In genomic region chr11:61930098-61930517, GRCm38 (mm10) we compare ENCODE assay signal across 8 mouse cellular contexts. TPM values are rescaled to one million over a fixed set of nuclear protein-coding genes. Genes with fewer than 3 reads are reported as not detected.
DNase-seq lines count a peak whose midpoint lies in the region; ATAC-seq and TF ChIP-seq lines count a peak whose summit lies in the region.

TSS of gene Akap10 (minus strand) at chr11:61930252.

- H3K36me3 ChIP-seq in heart, embryonic 12.5 days, result peaks cover 8% of the 10 kb centered on the region; the same call in 1 of the 2 replicates
- no peaks in the 10 kb centered on the region for H3K36me3 ChIP-seq in kidney, postnatal 0 days (ENCODE audit: insufficient read depth, low read length)
- no peaks in the 10 kb centered on the region for H3K36me3 ChIP-seq in liver, embryonic 11.5 days (ENCODE audit: control insufficient read depth, insufficient read depth, low read length)
- no peaks in the 10 kb centered on the region for H3K36me3 ChIP-seq in stomach, embryonic 14.5 days (ENCODE audit: control insufficient read depth, insufficient read depth, low read length)

- H3K4me2 ChIP-seq in heart, embryonic 12.5 days, result peak within 1 kb of the TSS; percentile 79
- H3K4me2 ChIP-seq in kidney, postnatal 0 days (ENCODE audit: low read length), result peak within 1 kb of the TSS; percentile 74
- peak within 1 kb of the TSS; percentile 95 for H3K4me2 ChIP-seq in liver, embryonic 11.5 days
- peak within 1 kb of the TSS; percentile 54 for H3K4me2 ChIP-seq in stomach, embryonic 14.5 days (replicated peaks; ENCODE audit: low read depth, low read length)

- under 1% methylated on average over 40 of the region's 43 CpGs for WGBS in heart, embryonic 12.5 days
- WGBS in kidney, postnatal 0 days, result under 1% methylated on average over 43 of the region's 43 CpGs
- WGBS in liver, embryonic 11.5 days, result under 1% methylated on average over 43 of the region's 43 CpGs
- WGBS in stomach, embryonic 14.5 days, result 0% methylated on average over 35 of the region's 43 CpGs

- H3K9me3 ChIP-seq in heart, embryonic 12.5 days (replicated peaks), result no peaks in the 10 kb centered on the region
- H3K9me3 ChIP-seq in kidney, postnatal 0 days (replicated peaks; ENCODE audit: low read length), result no peaks in the 10 kb centered on the region
- no peaks in the 10 kb centered on the region for H3K9me3 ChIP-seq in liver, embryonic 11.5 days (ENCODE audit: control insufficient read depth, low read length)
- H3K9me3 ChIP-seq in stomach, embryonic 14.5 days (ENCODE audit: control insufficient read depth, low read depth, low read length), result no peaks in the 10 kb centered on the region

- peak within 1 kb of the TSS; percentile 96 for H3K27ac ChIP-seq in heart, embryonic 12.5 days (ENCODE audit: poor library complexity, severe bottlenecking)
- H3K27ac ChIP-seq in kidney, postnatal 0 days, result peak within 1 kb of the TSS; percentile 97
- peak within 1 kb of the TSS; percentile 96 for H3K27ac ChIP-seq in liver, embryonic 11.5 days (ENCODE audit: low read depth, low read length)
- H3K27ac ChIP-seq in stomach, embryonic 14.5 days (ENCODE audit: low read length), result peak within 1 kb of the TSS; percentile 88

- ATAC-seq in erythroid progenitor cell, adult 5-6 weeks (replicated peaks; ENCODE audit: low FRiP score, poor library complexity, severe bottlenecking), result peak; percentile 96
- ATAC-seq in heart, embryonic 12.5 days (ENCODE audit: insufficient number of reproducible peaks, low FRiP score), result peak; percentile 96
- peak; percentile 94 for ATAC-seq in kidney, postnatal 0 days (replicated peaks; ENCODE audit: low FRiP score, low read depth)
- ATAC-seq in liver, embryonic 11.5 days (replicated peaks; ENCODE audit: low FRiP score), result peak; percentile 92
- ATAC-seq in stomach, embryonic 14.5 days (ENCODE audit: insufficient number of reproducible peaks, insufficient read depth, low FRiP score, low read depth), result peak; percentile 95

- DNase-seq in CD4-positive helper T cell, adult 2 months (ENCODE audit: low read depth, low spot score), result peak; percentile 98
- peak; percentile 90 for DNase-seq in brain, embryonic 18.5 days (ENCODE audit: low read depth, low spot score)
- peak; percentile 97 for DNase-seq in kidney, postnatal 0 days (ENCODE audit: low spot score)
- peak; percentile 96 for DNase-seq in liver, embryonic 11.5 days (ENCODE audit: low spot score)
- DNase-seq in naive thymus-derived CD4-positive, alpha-beta T cell, adult 2 months (ENCODE audit: low read depth), result peak; percentile 95

- TF ChIP-seq CTCF in kidney, postnatal 0 days (IDR thresholded peaks at IDR 0.05; ENCODE audit: low read depth), result no peak

- peak within 1 kb of the TSS; percentile 90 for H3K4me3 ChIP-seq in heart, embryonic 12.5 days
- peak within 1 kb of the TSS; percentile 97 for H3K4me3 ChIP-seq in kidney, postnatal 0 days (replicated peaks; ENCODE audit: low read depth, low read length)
- H3K4me3 ChIP-seq in liver, embryonic 11.5 days (ENCODE audit: low read depth, low read length), result peak within 1 kb of the TSS; percentile 99
- H3K4me3 ChIP-seq in stomach, embryonic 14.5 days (ENCODE audit: low read depth, low read length), result peak within 1 kb of the TSS; percentile 83

- H3K4me1 ChIP-seq in heart, embryonic 12.5 days (replicated peaks), result peaks cover 21% of the 10 kb centered on the region
- H3K4me1 ChIP-seq in kidney, postnatal 0 days (replicated peaks; ENCODE audit: insufficient read depth, low read length), result no peaks in the 10 kb centered on the region
- H3K4me1 ChIP-seq in liver, embryonic 11.5 days (replicated peaks; ENCODE audit: control insufficient read depth, insufficient read depth, low read length), result peaks cover 25% of the 10 kb centered on the region
- H3K4me1 ChIP-seq in stomach, embryonic 14.5 days (ENCODE audit: control insufficient read depth, insufficient read depth, low read length), result peaks cover 4% of the 10 kb centered on the region; the same call in 1 of the 2 replicates

- H3K27me3 ChIP-seq in heart, embryonic 12.5 days (replicated peaks), result no peaks in the 10 kb centered on the region
- no peaks in the 10 kb centered on the region for H3K27me3 ChIP-seq in kidney, postnatal 0 days (ENCODE audit: insufficient read depth, low read length)
- no peaks in the 10 kb centered on the region for H3K27me3 ChIP-seq in liver, embryonic 11.5 days (replicated peaks; ENCODE audit: control insufficient read depth, insufficient read depth, low read length)
- H3K27me3 ChIP-seq in stomach, embryonic 14.5 days (ENCODE audit: control insufficient read depth, insufficient read depth, low read length), result no peaks in the 10 kb centered on the region

- H3K9ac ChIP-seq in heart, embryonic 12.5 days, result peak within 1 kb of the TSS; percentile 92
- peak within 1 kb of the TSS; percentile 94 for H3K9ac ChIP-seq in kidney, postnatal 0 days (ENCODE audit: low read depth, low read length)
- peak within 1 kb of the TSS; percentile 96 for H3K9ac ChIP-seq in liver, embryonic 11.5 days (ENCODE audit: low read depth, low read length)
- peak within 1 kb of the TSS; percentile 83 for H3K9ac ChIP-seq in stomach, embryonic 14.5 days (replicated peaks; ENCODE audit: low read depth, low read length)

RNA-seq across cellular contexts. Expression of gene Akap10, which starts in this region (rescaled TPM):
- total RNA-seq in erythroid progenitor cell, adult 5-6 weeks (2015; ENCODE audit: low replicate concordance), result 16.3 and 20.5 TPM in 2 replicates
- total RNA-seq in erythroid progenitor cell, adult 5-6 weeks (2017; ENCODE audit: low replicate concordance), result 19.8 and 28.8 TPM in 2 replicates
- 17.0 and 17.4 TPM in 2 replicates for polyA plus RNA-seq in heart, embryonic 12.5 days (2016; fragmentation: Nextera tagmentation; extraction: Ambion mirVana)
- polyA plus RNA-seq in kidney, postnatal 0 days (2015; fragmentation: Nextera tagmentation; extraction: Ambion mirVana), result 8.1 and 9.4 TPM in 2 replicates
- 17.9 and 19.4 TPM in 2 replicates for polyA plus RNA-seq in liver, embryonic 11.5 days (2014; fragmentation: Nextera tagmentation; extraction: Ambion mirVana)
- 19.1 and 22.1 TPM in 2 replicates for polyA plus RNA-seq in stomach, embryonic 14.5 days (2014; fragmentation: Nextera tagmentation; extraction: Ambion mirVana)

Comparison
In these comparisons a context has a peak if more than half of its experiments do, and no peak if none do; other contexts are left out.
1. Peak in every context shown above with its lines: DNase-seq, ATAC-seq, H3K4me3 ChIP-seq and H3K27ac ChIP-seq.